Mouse (Mus musculus) c-Kit-positive CD71-positive TER-119-positive erythroid progenitor cells, embryonic 14.5 days (primary cell): ENCODE results near the gene Prr3.
"Not testable (repeated sequence)": the region's sequence is repeated elsewhere in the genome, so short reads cannot be mapped to it uniquely, and the experiment has no call there.

ENCODE experiments used
- DNase-seq: peaks from one replicate; pipeline ENCODE4 v3.0.0-alpha.2; 2013; ENCODE audit warnings: low spot score

Gene Prr3

GRCm38 (mm10) chr17:35937700-35938348, 42.2 kb downstream of the Prr3 start:
- peak; percentile 57 for DNase-seq

- DNase-seq = not testable (repeated sequence)
Observed at GRCm38 (mm10) chr17:35935763-35936162, 44.3 kb downstream of the Prr3 start.

GRCm38 (mm10) chr17:35932608-35933007, 47.4 kb downstream of the Prr3 start:
- DNase-seq = no peak

GRCm38 (mm10) chr17:35930627-35931026, 49.4 kb downstream of the Prr3 start:
- no peak for DNase-seq

GRCm38 (mm10) chr17:35929534-35929933, 50.5 kb downstream of the Prr3 start:
- no peak for DNase-seq

GRCm38 (mm10) chr17:35927471-35927870, 52.6 kb downstream of the Prr3 start:
- DNase-seq = no peak

- no peak for DNase-seq
Observed at GRCm38 (mm10) chr17:35923281-35923680, 56.8 kb downstream of the Prr3 start.

GRCm38 (mm10) chr17:35922566-35922965, 57.5 kb downstream of the Prr3 start:
- DNase-seq = no peak
